Mouse (Mus musculus): ENCODE measurements around the gene Olfml3. TPM values are rescaled to one million over a fixed set of nuclear protein-coding genes. Genes with fewer than 3 reads are reported as not detected.

Gene Olfml3
- total and polyA plus RNA-seq, 2 experiments from 2014 or later: 10.1 to 10.8 TPM

DNA sequence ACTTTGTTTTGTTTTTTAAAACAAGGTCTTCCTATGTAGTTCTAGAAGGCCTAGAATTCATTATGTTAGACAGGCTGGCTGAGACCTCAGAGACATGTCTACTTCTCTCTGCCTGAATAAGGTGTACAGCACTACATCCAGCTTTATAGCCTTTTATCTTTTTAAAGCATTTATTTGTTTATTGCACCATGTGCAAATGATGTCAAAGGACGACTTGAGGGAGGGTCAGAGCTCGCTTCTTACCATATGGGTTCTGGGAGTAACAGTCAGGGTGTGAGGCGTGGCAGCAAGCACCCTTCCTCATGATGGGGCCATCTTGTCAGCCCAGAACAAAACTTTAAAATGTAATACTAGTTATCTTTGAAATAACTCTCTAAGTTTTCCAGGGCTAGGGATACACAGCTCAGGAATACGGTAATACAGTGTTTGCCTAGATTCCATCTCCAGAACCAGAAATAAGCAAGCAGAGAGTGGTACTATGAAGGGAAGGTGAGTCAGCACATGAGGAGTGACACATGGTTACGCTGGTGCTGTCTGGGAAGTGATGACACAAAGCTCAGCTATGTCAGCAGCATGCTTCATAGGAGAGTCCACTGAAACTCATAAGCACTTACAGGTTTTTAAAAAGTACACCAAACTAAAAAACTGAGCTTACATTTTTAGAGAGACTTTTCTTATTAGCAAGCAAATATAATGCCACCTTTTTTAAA is 21.6 kb upstream of the Olfml3 start:
- no peak for ATAC-seq
- H3K36me3 ChIP-seq (ENCODE audit: insufficient read depth, low read length): peaks cover 37% of the 10 kb centered on the region
- 89% methylated on average over 5 of the region's 5 CpGs for WGBS

DNA sequence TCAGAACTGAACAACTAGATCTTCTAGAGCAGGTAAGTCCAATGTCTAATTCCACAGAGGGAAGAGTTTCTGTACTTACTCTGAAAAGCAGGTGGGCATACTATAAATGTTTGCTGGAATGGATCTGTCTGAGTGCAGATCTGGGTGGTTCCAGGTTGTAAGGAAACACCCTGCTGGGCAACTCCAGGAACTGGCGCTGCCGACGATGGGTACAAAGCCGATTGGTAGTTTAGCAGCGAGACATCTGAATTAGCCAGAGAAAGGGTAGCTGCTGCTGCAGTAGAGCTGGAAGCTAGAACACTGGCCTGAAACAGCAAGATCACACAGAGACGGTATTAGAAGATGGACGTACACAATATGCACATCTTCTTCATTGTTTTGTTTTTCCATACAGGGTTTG is 20.7 kb upstream of the Olfml3 start:
- WGBS: 81% methylated on average over 7 of the region's 7 CpGs
- no peaks in the 10 kb centered on the region for H3K27me3 ChIP-seq (ENCODE audit: insufficient read depth, low read length)
- no peak overlapping the region for H3K4me3 ChIP-seq (ENCODE audit: low read length)
- H3K4me2 ChIP-seq (ENCODE audit: low read depth, low read length): no peak overlapping the region
- no peaks in the 10 kb centered on the region for H3K4me1 ChIP-seq (ENCODE audit: insufficient read depth, low read length)
- no peaks in the 10 kb centered on the region for H3K9me3 ChIP-seq (ENCODE audit: low read length)
- peaks cover 42% of the 10 kb centered on the region for H3K36me3 ChIP-seq (ENCODE audit: insufficient read depth, low read length)
- no peak for TF ChIP-seq CTCF (IDR thresholded peaks at IDR 0.05; ENCODE audit: low read depth)
- ATAC-seq: no peak
- DNase-seq (ENCODE audit: low spot score): no peak
- no peak overlapping the region for H3K27ac ChIP-seq
- no peak overlapping the region for H3K9ac ChIP-seq (replicated peaks; ENCODE audit: low read length)

More for the DNA sequence above, 21.6 kb upstream of the Olfml3 start:
- no peak overlapping the region for H3K4me3 ChIP-seq (ENCODE audit: low read length)
- no peak for DNase-seq (ENCODE audit: low spot score)
- H3K9ac ChIP-seq (replicated peaks; ENCODE audit: low read length): no peak overlapping the region
- no peaks in the 10 kb centered on the region for H3K9me3 ChIP-seq (ENCODE audit: low read length)
- no peak overlapping the region for H3K27ac ChIP-seq
- no peaks in the 10 kb centered on the region for H3K4me1 ChIP-seq (ENCODE audit: insufficient read depth, low read length)
- no peaks in the 10 kb centered on the region for H3K27me3 ChIP-seq (ENCODE audit: insufficient read depth, low read length)
- no peak overlapping the region for H3K4me2 ChIP-seq (ENCODE audit: low read depth, low read length)
- no peak for TF ChIP-seq CTCF (IDR thresholded peaks at IDR 0.05; ENCODE audit: low read depth)

DNA sequence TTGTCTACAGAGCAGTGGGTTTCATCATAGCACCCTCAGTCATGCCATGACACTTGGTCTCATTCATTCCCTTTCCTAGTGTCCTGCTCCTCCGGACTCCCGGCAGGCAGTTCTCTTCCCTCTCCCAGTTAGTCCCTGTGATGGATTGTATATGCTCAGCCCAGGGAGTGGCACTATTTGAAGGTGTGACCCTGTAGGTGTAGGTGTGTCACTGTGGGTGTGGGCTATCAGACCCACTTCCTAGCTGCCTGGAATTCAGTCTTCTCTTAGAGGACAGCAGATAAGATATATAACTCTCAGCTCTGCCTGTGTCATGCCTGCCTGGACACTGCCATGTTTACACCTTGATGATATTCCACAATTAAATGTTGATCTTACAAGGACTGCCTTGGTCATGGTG is 19.1 kb upstream of the Olfml3 start:
- H3K4me3 ChIP-seq (ENCODE audit: low read length): no peak overlapping the region
- WGBS: 96% methylated on average over 2 of the region's 2 CpGs
- no peaks in the 10 kb centered on the region for H3K4me1 ChIP-seq (ENCODE audit: insufficient read depth, low read length)
- no peaks in the 10 kb centered on the region for H3K27me3 ChIP-seq (ENCODE audit: insufficient read depth, low read length)
- H3K27ac ChIP-seq: no peak overlapping the region
- H3K9me3 ChIP-seq (ENCODE audit: low read length): no peaks in the 10 kb centered on the region
- no peak overlapping the region for H3K4me2 ChIP-seq (ENCODE audit: low read depth, low read length)
- H3K36me3 ChIP-seq (ENCODE audit: insufficient read depth, low read length): peaks cover 42% of the 10 kb centered on the region
- no peak for ATAC-seq
- no peak for TF ChIP-seq CTCF (IDR thresholded peaks at IDR 0.05; ENCODE audit: low read depth)
- H3K9ac ChIP-seq (replicated peaks; ENCODE audit: low read length): no peak overlapping the region
- DNase-seq (ENCODE audit: low spot score): no peak

DNA sequence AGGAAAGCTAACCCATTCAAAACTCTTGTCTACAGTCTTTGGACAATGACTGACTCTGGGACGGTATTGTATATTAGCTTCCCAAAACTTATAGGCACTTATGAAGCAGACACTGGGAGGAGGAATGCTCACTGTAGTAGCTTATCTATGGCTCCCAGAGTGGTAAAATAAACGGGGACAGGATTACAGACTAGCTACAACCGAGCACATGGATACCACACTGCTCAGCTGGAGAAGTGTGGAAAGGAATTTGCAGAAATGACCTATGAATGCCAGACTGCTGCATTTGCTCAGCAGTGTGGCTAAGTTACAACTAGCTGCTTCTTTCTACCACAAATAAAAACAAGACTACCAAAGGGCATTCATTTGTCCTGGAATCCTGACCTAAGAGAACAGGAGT is 17.6 kb upstream of the Olfml3 start:
- no peak for ATAC-seq
- no peak overlapping the region for H3K27ac ChIP-seq
- no peaks in the 10 kb centered on the region for H3K4me1 ChIP-seq (ENCODE audit: insufficient read depth, low read length)
- 79% methylated on average over 3 of the region's 3 CpGs for WGBS
- peaks cover 45% of the 10 kb centered on the region for H3K36me3 ChIP-seq (ENCODE audit: insufficient read depth, low read length)
- no peaks in the 10 kb centered on the region for H3K9me3 ChIP-seq (ENCODE audit: low read length)
- no peak overlapping the region for H3K4me3 ChIP-seq (ENCODE audit: low read length)
- no peak overlapping the region for H3K9ac ChIP-seq (replicated peaks; ENCODE audit: low read length)
- H3K4me2 ChIP-seq (ENCODE audit: low read depth, low read length): no peak overlapping the region
- TF ChIP-seq CTCF (IDR thresholded peaks at IDR 0.05; ENCODE audit: low read depth): no peak
- DNase-seq (ENCODE audit: low spot score): no peak
- no peaks in the 10 kb centered on the region for H3K27me3 ChIP-seq (ENCODE audit: insufficient read depth, low read length)

DNA sequence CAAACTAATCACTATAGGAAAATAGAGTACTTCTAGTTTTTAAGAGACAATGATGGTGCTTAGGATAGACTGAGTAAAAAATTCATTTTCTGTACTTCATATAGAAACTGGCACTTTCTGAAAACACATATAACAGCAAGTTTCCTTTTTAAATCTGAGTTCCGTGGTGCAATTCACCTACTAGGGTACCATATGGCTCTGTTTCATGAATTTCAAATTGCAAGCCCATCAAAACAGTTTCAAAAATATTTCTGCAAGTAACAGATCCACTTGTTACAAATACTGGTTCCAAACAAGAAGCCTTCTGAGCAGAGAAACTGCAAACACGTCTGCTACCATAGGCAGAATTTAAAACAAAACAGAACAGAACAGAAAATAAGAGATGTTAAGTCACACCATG is 13.8 kb upstream of the Olfml3 start:
- 86% methylated on average over 2 of the region's 2 CpGs for WGBS
- peaks cover 61% of the 10 kb centered on the region for H3K36me3 ChIP-seq (ENCODE audit: insufficient read depth, low read length)
- DNase-seq (ENCODE audit: low spot score): no peak

DNA sequence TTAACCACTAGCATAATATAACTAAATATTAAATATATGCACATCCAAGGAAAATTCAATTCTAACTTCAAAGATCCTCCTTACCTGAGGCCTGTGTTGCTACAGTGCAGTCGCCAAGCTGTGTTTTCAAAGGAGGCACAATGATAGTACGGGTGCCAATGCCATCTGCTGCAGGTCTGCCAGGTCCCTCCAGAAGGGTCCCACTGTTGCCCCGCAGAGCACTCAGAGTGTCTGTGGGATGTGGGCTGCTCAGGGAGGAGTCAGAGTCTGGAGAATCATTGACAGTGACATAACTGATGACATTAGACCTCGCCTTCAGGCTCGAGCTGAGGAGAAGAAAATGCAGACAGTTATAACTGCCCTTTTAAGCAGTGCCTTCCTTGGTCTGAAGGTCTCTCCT is 8.9 kb upstream of the Olfml3 start:
- H3K9me3 ChIP-seq (ENCODE audit: low read length): no peaks in the 10 kb centered on the region
- DNase-seq (ENCODE audit: low spot score): no peak
- WGBS: 74% methylated on average over 5 of the region's 5 CpGs
- no peak overlapping the region for H3K9ac ChIP-seq (replicated peaks; ENCODE audit: low read length)
- H3K27me3 ChIP-seq (ENCODE audit: insufficient read depth, low read length): no peaks in the 10 kb centered on the region
- no peak overlapping the region for H3K4me3 ChIP-seq (ENCODE audit: low read length)
- no peak overlapping the region for H3K4me2 ChIP-seq (ENCODE audit: low read depth, low read length)
- no peak for ATAC-seq
- peaks cover 75% of the 10 kb centered on the region for H3K36me3 ChIP-seq (ENCODE audit: insufficient read depth, low read length)
- no peaks in the 10 kb centered on the region for H3K4me1 ChIP-seq (ENCODE audit: insufficient read depth, low read length)
- no peak for TF ChIP-seq CTCF (IDR thresholded peaks at IDR 0.05; ENCODE audit: low read depth)
- H3K27ac ChIP-seq: no peak overlapping the region

More for the DNA sequence above, 13.8 kb upstream of the Olfml3 start:
- H3K9ac ChIP-seq (replicated peaks; ENCODE audit: low read length): no peak overlapping the region
- TF ChIP-seq CTCF (IDR thresholded peaks at IDR 0.05; ENCODE audit: low read depth): no peak
- H3K4me1 ChIP-seq (ENCODE audit: insufficient read depth, low read length): no peaks in the 10 kb centered on the region
- ATAC-seq: no peak
- no peaks in the 10 kb centered on the region for H3K9me3 ChIP-seq (ENCODE audit: low read length)
- H3K4me2 ChIP-seq (ENCODE audit: low read depth, low read length): no peak overlapping the region
- no peak overlapping the region for H3K4me3 ChIP-seq (ENCODE audit: low read length)
- H3K27ac ChIP-seq: no peak overlapping the region
- H3K27me3 ChIP-seq (ENCODE audit: insufficient read depth, low read length): no peaks in the 10 kb centered on the region

DNA sequence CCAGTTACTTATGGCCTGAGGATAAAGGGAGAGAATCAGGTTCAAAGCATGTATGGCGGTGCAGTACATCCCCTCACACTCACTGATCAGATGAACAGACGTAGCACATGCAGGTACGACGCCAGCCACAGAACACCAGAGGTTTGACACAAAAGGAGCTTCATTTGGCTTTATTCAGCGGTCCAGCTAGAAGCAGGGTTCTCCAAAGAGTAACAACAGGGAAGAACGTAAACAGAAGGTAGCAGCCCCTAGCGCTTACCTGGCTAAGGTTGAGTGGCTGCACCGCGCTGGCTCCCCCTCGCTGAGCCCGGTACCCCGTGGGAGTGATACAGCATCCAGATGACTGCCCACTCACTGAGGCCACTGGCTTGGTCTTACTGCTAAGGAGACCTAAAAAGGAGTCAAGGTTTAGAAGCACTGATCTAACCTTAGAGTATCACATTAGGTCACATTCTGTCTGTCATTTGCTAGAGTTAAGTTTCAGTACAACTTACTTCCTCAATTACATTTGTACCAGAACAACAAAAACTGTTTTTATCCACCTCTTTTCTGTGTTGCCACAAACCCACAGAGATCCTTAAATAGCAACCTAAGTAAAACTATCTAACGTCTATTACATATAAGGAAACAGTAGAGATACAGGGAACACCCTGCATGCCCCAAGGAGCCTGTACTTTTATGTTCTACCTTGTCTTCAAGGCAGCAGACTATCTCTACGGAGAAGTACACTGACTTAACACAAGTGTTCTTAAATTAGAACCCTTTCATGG is 7.4 kb upstream of the Olfml3 start:
- H3K36me3 ChIP-seq (ENCODE audit: insufficient read depth, low read length): peaks cover 66% of the 10 kb centered on the region
- TF ChIP-seq CTCF (IDR thresholded peaks at IDR 0.05; ENCODE audit: low read depth): no peak
- no peak for ATAC-seq

More for the DNA sequence above, 7.4 kb upstream of the Olfml3 start:
- no peaks in the 10 kb centered on the region for H3K27me3 ChIP-seq (ENCODE audit: insufficient read depth, low read length)
- H3K9me3 ChIP-seq (ENCODE audit: low read length): no peaks in the 10 kb centered on the region
- 93% methylated on average over 14 of the region's 14 CpGs for WGBS
- H3K4me3 ChIP-seq (ENCODE audit: low read length): no peak overlapping the region
- no peak for DNase-seq (ENCODE audit: low spot score)
- no peaks in the 10 kb centered on the region for H3K4me1 ChIP-seq (ENCODE audit: insufficient read depth, low read length)
- no peak overlapping the region for H3K27ac ChIP-seq
- no peak overlapping the region for H3K4me2 ChIP-seq (ENCODE audit: low read depth, low read length)
- H3K9ac ChIP-seq (replicated peaks; ENCODE audit: low read length): no peak overlapping the region

All from hindbrain, postnatal 0 days (tissue).